Mouse (Mus musculus) inflammation-experienced regulatory T-cells, adult 6 months (primary cell): ENCODE measurements around the gene Ccdc60. TPM values are rescaled to one million over a fixed set of nuclear protein-coding genes. Genes with fewer than 3 reads are reported as not detected.
"Not testable (repeated sequence)": the region's sequence is repeated elsewhere in the genome, so short reads cannot be mapped to it uniquely, and the experiment has no call there.

Source experiments
- ATAC-seq: one replicate; pipeline ENCODE4 v1.8.0; 2017
- polyA plus RNA-seq, 3 experiments: library from polyadenylated mRNA; unstranded; fragments of 100-300 nt; shearing (Covaris generic); gene quantifications; one replicate each; pipeline ENCODE4 v1.2.1; 2017

Gene Ccdc60
- polyA plus RNA-seq, 3 experiments from 2014 or later: 0.12 TPM; not detected in 2

DNA sequence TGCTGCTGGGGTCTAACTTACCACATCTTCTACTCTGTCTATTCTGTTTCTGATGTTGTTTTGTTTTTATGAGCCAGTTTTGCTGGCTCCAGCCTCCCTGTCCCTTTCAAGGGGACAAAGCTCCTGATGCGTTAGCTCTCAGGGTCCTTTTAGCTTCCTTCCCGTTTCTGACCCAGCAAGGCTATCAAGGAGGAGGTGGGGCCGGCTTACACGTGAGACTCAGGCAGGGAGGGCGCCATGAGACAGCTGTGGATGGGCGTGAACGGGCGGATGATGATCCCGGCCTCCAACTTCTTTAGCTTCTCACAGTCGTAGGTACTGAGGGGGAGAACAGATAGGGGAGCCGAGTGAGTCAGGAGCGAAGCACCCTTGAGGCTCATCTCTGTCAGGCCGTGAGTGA, 108.2 kb downstream of the Ccdc60 start:
- ATAC-seq: no peak

DNA sequence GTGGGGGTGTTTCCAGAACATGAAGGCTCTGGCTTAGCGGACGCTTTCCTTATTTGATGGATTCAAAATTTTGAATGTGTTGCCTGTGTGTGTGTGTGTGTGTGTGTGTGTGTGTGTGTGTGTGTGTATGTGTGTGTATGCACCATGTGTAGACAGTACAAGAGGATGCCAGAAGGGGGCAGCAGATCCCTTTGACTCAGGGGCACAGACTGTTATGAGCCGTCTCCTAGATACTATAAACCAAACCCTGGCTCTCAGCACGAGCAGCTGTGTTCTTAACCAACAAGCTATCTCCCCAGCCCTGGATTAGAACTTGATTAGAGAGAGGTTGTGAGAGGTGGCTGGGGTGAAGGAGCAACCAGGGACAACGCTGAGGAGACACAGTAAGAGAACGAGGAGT, 117.1 kb downstream of the Ccdc60 start:
- no peak for ATAC-seq

- ATAC-seq: no peak
These were observed 121.8 kb downstream of the Ccdc60 start for GRCm38 (mm10) chr5:116166965-116167364.

DNA sequence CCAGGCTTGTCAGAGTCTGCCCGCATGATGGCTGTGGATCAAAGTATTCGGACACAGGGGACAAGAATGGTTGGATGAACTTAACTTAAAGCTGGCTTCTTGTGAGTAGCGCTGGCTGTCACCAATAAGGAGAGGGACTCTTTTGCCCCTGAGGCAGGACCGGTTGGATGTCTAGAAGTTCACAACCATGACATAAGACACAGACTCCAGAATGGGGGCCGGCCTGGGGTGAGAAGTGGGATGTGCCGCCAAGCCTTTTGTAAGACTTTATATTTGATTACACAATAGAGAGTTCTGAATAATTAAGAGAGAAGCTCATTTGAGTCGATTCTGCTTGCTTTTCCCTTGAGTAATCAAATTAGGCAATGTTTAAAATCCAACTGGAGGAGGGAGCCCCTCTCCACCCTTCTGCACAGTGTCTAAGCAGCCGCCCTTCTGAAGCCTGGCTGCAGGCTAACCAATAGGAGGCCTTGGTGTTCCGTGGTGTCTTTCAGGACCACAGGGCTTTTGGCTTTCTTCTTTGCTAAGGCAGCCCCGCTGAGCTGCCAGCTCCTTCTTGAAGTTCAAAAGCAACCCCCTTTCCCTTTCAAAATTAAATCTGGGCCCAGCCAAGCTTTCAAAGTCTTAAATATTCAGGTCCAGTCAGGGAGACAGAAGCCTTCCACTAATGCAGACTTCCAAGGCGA, 123.4 kb downstream of the Ccdc60 start:
- ATAC-seq: no peak

- ATAC-seq: no peak
These were observed 134.0 kb downstream of the Ccdc60 start for GRCm38 (mm10) chr5:116154811-116155210.

GRCm38 (mm10) chr5:116146446-116146845, 142.3 kb downstream of the Ccdc60 start:
- ATAC-seq: not testable (repeated sequence)

DNA sequence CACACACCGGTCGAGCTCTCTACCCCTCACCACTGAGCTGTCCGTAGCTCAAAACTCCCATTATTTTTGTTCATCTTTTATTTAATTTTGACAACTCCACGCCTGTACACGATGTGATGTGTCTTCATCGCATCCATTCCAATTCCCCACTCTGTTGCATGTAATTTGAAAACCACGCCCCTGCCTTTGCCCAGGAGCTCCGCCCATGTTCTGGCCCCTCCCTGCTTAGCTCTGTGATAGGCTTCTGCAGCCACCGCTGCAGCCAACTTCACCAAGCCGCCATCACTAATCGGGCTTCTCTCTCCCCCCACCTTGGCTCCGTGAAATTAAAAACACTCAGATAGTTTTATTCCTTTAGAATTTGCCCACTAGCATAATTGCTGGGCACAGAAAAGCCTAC, 144.1 kb downstream of the Ccdc60 start:
- no peak for ATAC-seq

- no peak for ATAC-seq
These were observed 148.1 kb downstream of the Ccdc60 start for GRCm38 (mm10) chr5:116140682-116141081.

DNA sequence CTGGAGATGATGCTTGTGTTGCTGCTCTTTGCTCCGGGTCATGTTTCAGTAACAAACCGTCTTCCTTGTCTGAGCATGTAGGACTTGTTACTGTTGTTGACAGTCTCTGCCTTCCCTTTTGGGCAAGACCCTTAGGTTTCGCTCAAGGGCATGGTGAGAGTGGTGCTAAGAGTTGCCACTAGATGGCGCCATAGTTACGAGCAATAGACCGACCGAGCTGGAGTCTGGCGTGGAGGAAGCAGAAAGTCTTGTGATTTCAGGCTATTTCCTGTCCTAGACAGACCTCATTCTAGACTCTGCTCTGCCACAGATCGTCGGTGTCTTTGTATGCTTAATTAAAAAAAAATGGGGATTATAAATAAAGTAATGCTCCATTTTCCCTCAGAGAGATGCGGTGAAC, 165.4 kb downstream of the Ccdc60 start:
- ATAC-seq: no peak

DNA sequence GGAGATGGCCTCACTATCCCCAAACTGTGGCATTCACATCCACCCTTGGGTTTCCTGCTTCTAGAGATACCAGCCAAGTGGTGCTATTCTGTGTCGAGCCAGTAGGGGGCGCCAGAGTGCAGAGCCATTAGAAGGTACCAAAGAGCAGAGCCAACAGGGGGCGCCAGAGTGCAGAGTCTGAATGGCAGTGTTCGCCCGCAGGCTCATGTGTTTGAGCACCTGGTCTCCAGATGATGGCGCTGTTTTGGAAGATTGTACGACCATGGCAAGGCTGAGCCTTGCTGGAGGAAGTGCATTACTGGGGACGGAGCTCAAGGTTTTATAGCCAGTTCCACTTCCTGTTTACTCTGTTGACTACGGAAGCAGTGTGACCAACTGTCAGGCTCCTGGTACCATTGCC, 172.2 kb downstream of the Ccdc60 start:
- peak; percentile 46 for ATAC-seq

DNA sequence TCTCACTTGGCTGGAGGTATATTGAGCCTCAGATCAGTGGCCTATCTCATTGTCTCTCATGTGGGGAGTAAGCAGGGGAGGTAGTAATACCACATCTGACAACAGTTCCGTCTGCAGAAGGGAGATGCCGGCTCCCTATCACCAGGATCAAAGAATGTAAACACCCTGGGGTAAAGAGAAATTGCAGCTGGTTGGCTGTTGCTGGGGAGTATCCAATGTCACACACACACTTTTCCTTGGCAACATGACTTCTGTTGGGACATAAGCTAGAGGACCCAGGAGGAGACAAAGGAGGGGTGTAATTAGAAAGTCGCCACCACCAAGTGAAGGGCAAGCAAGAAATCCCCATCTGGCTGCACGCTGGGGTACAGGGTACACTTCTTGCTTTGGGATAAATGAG, 172.7 kb downstream of the Ccdc60 start:
- ATAC-seq: no peak

GRCm38 (mm10) chr5:116115071-116115834, 173.5 kb downstream of the Ccdc60 start:
- no peak for ATAC-seq

GRCm38 (mm10) chr5:116108651-116109050, 180.1 kb downstream of the Ccdc60 start:
- ATAC-seq: no peak

- no peak for ATAC-seq
These were observed 204.6 kb downstream of the Ccdc60 start for GRCm38 (mm10) chr5:116084231-116084630.

GRCm38 (mm10) chr5:116083081-116083480, 205.7 kb downstream of the Ccdc60 start, which contains the start of gene Tmem233:
Tmem233 (minus strand) TSS chr5:116083244.
- ATAC-seq: no peak

DNA sequence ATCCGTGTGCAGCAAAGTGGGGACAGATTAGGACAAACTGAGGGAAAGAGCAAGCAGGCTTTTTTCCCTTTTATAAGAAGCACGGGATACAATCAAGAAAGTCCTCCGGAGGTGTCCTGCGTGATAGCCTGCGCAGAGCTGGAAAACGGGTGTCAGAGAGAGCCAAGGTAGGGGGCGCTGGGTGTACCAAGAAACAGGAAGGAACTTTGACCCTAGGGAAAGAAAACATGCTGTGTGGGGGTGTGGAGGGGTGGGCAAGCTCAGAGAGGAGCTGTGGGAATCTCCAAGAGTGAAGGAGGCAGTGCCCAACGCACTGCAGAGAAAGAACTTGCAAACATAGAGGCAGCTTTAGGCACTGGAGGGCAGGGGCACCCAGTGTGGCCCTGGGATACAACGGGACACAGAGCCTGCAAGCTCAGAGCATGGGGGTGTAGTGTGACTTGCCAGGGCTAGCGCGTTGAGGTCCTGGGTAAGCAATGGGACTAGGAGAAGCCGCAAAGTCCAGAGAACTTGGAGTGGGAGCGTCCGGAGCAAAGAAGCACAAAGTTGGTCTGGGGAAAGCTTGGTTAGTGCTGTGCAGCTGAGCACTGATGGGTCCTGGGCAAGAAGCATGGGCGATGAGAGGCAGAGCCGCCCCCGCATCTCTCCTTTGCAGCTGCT, 206.4 kb downstream of the Ccdc60 start:
- no peak for ATAC-seq

DNA sequence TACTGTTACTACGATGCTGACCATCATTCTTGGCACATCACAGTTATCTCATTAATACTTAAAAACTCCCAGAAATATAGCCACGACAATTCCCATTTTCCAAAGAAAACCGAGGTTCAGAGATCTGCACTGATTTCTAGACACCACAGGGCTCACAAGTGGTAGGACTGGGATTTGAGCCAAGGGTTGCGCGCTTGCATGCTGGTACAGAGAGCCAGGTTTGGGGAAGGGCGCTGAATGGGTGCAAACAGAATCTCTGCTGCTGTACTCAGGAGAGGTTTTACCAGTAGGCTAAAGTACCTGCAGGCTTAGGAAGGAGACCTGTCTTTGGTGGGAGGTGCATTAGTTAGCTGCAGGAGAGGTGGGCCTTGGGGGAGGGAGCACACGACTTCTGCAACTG, 207.2 kb downstream of the Ccdc60 start:
- ATAC-seq: no peak

DNA sequence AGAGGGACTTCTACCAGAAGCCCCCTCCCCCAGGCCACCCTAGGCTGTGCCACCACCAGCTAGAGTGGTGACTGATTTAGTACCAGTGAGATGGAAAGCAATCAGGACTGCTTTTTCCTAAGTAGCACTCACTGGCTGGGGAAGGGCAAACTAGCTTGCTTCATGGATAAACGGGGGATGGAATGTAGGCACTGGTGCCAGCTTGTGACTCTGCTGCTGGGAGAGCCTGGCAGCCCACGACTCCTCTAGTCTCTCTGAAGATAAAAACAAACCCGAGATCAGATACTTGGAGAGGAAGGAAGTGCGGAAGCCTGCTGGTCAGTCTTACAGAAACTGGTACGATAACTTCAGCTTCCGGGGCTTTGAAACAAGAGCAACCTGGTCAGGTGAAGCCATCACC, 208.0 kb downstream of the Ccdc60 start:
- ATAC-seq: no peak

Other genes starting within 250 kb of the Ccdc60 start
- not detected for gene Tmem233, start 205.7 kb downstream of the Ccdc60 start, polyA plus RNA-seq
- gene Hspb8, start 133.9 kb upstream of the Ccdc60 start, polyA plus RNA-seq: not detected